Mouse (Mus musculus): ENCODE data around the gene Ppfia1. TPM values are rescaled to one million over a fixed set of nuclear protein-coding genes. Genes with fewer than 3 reads are reported as not detected.

Ppfia1 gene
- polyA plus RNA-seq, 2 experiments, result 13.7 to 15.4 TPM

DNA sequence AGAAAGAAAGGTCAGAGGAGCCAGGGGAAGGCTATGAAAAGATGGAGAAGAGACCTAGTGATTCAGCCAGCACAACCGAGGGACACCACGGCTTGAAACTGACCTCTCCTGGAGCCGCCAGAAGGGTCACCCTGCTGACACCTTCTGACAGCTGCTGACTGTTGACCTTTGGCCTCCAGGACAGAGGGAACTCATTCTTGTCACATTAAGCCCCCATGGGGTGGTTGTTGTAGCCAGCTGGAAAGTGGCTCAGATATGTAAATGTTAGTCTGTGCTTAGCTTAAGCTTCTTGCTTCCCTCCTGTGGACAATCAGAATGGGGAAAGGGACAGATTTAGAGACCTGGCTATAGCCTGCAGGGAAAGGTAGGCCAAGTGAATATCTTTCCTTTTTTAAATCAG is 8.5 kb upstream of the Ppfia1 start:
- H3K36me3 ChIP-seq (replicated peaks; ENCODE audit: control insufficient read depth, insufficient read depth, low read depth), result no peaks in the 10 kb centered on the region
- WGBS (ENCODE audit: insufficient replicate concordance), result 34% methylated on average over 3 of the region's 3 CpGs
- H3K27me3 ChIP-seq (ENCODE audit: control insufficient read depth, insufficient read depth, low read length), result no peaks in the 10 kb centered on the region
- TF ChIP-seq EP300 (IDR thresholded peaks at IDR 0.05; ENCODE audit: low read depth), result no peak
- TF ChIP-seq CTCF (IDR thresholded peaks at IDR 0.05; ENCODE audit: low read depth), result no peak
- ATAC-seq (ENCODE audit: insufficient read depth) (no peak), DNase-seq (ENCODE audit: low read depth in 3 of 3, low spot score in 3 of 3) (no peak)
- H3K27ac ChIP-seq, result no peak overlapping the region
- H3K4me3 ChIP-seq (ENCODE audit: insufficient read depth in 1 of 2, low read depth in 2 of 2, low read length in 2 of 2), result no peak overlapping the region
- no peaks in the 10 kb centered on the region for H3K4me1 ChIP-seq (replicated peaks; ENCODE audit: control insufficient read depth in 2 of 2, insufficient read depth in 2 of 2, low read length in 1 of 2)
- no peaks in the 10 kb centered on the region for H3K9me3 ChIP-seq (ENCODE audit: control insufficient read depth, low read length)
- H3K9ac ChIP-seq (replicated peaks), result no peak overlapping the region
- no peak overlapping the region for H3K4me2 ChIP-seq (ENCODE audit: low read depth)

DNA sequence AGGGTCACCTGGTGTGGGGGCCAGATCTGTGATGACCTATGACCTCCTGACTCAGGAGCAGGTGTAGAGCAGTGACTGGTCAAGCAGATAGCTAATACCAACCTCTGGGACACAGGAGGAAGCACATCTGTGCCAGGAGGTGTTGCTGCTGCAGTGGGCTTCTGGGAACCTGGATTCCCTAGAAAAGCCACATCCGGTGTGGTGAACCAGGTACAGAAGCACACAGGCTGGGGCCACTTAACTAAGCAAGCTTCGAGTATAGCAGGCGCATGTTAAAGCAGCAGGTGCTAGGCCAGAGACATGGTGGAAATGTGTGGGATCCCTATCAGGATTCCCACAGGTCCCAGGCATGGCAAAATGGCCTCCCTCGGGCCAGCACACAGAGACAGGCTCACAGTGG is 7.1 kb upstream of the Ppfia1 start:
- H3K27ac ChIP-seq, result no peak overlapping the region
- no peaks in the 10 kb centered on the region for H3K27me3 ChIP-seq (ENCODE audit: control insufficient read depth, insufficient read depth, low read length)
- no peak overlapping the region for H3K4me3 ChIP-seq (ENCODE audit: insufficient read depth in 1 of 2, low read depth in 2 of 2, low read length in 2 of 2)
- no peaks in the 10 kb centered on the region for H3K9me3 ChIP-seq (ENCODE audit: control insufficient read depth, low read length)
- no peak for DNase-seq (ENCODE audit: low read depth in 3 of 3, low spot score in 3 of 3)
- no peak overlapping the region for H3K9ac ChIP-seq (replicated peaks)
- 61% methylated on average over 4 of the region's 4 CpGs for WGBS (ENCODE audit: insufficient replicate concordance)
- no peak for ATAC-seq (ENCODE audit: insufficient read depth)
- no peaks in the 10 kb centered on the region for H3K4me1 ChIP-seq (replicated peaks; ENCODE audit: control insufficient read depth in 2 of 2, insufficient read depth in 2 of 2, low read length in 1 of 2)
- H3K36me3 ChIP-seq (replicated peaks; ENCODE audit: control insufficient read depth, insufficient read depth, low read depth), result no peaks in the 10 kb centered on the region
- TF ChIP-seq CTCF (IDR thresholded peaks at IDR 0.05; ENCODE audit: low read depth) (no peak), EP300 (IDR thresholded peaks at IDR 0.05; ENCODE audit: low read depth) (no peak)
- no peak overlapping the region for H3K4me2 ChIP-seq (ENCODE audit: low read depth)

DNA sequence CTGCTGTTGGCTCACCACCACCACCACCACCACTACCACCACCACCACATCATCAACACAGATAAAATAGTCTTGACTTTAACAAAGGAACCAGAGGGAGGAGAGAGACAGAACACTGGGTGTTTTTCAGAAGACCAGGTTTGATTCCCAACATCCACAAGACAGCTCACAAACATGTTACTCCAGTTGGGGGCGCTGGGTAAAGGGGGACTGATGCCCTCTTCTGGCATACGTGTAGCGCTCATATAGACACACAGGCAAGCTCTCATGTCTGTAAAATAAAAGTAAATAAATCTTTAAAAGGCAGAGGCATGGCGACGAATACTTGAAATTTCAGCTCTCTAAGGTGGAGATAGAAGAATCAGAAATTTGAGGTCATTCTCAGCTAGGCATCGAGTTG is 5.0 kb upstream of the Ppfia1 start:
- 41% methylated on average over 6 of the region's 6 CpGs for WGBS (ENCODE audit: insufficient replicate concordance)
- DNase-seq (ENCODE audit: low read depth in 3 of 3, low spot score in 3 of 3) (no peak), ATAC-seq (ENCODE audit: insufficient read depth) (no peak)
- H3K4me1 ChIP-seq (replicated peaks; ENCODE audit: control insufficient read depth in 2 of 2, insufficient read depth in 2 of 2, low read length in 1 of 2), result peaks cover 0 to 4% of the 10 kb centered on the region in 2 experiments; a peak in 2 of 4 replicates
- no peaks in the 10 kb centered on the region for H3K27me3 ChIP-seq (ENCODE audit: control insufficient read depth, insufficient read depth, low read length)
- no peaks in the 10 kb centered on the region for H3K36me3 ChIP-seq (replicated peaks; ENCODE audit: control insufficient read depth, insufficient read depth, low read depth)
- H3K9me3 ChIP-seq (ENCODE audit: control insufficient read depth, low read length), result no peaks in the 10 kb centered on the region
- no peak overlapping the region for H3K27ac ChIP-seq
- TF ChIP-seq CTCF (IDR thresholded peaks at IDR 0.05; ENCODE audit: low read depth), result peak; percentile 22; the same call in 1 of the 2 replicates
- no peak for TF ChIP-seq EP300 (IDR thresholded peaks at IDR 0.05; ENCODE audit: low read depth)
- H3K9ac ChIP-seq (replicated peaks), result no peak overlapping the region
- no peak overlapping the region for H3K4me3 ChIP-seq (ENCODE audit: insufficient read depth in 1 of 2, low read depth in 2 of 2, low read length in 2 of 2)
- no peak overlapping the region for H3K4me2 ChIP-seq (ENCODE audit: low read depth)

DNA sequence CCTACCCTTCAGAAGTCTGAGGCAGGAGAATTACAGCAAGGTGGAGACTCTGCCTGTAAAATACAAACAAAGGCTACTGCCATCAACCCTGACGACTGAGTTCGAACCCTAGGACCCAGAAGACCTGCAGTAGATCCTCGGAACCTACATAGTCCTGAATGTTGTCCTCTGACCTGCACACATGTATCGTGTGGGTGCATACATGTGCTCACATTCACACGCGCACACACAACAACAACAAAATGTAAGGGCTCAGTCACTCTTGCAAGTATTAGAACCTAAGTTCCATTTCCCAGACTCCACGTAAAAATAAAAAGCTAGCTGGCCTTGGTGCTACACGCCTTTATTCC is 569 bp upstream of the Ppfia1 start:
- H3K27ac ChIP-seq, result no peak overlapping the region
- peak overlapping the region; percentile 65 for H3K9ac ChIP-seq (replicated peaks)
- H3K4me3 ChIP-seq (ENCODE audit: insufficient read depth in 1 of 2, low read depth in 2 of 2, low read length in 2 of 2), result peak overlapping the region; percentile 83 to 96
- no peaks in the 10 kb centered on the region for H3K9me3 ChIP-seq (ENCODE audit: control insufficient read depth, low read length)
- H3K4me1 ChIP-seq (replicated peaks; ENCODE audit: control insufficient read depth in 2 of 2, insufficient read depth in 2 of 2, low read length in 1 of 2), result peaks cover 21 to 26% of the 10 kb centered on the region in 2 experiments
- TF ChIP-seq EP300 (IDR thresholded peaks at IDR 0.05; ENCODE audit: low read depth) (no peak), CTCF (IDR thresholded peaks at IDR 0.05; ENCODE audit: low read depth) (no peak)
- WGBS (ENCODE audit: insufficient replicate concordance), result 33% methylated on average over 8 of the region's 8 CpGs
- H3K36me3 ChIP-seq (replicated peaks; ENCODE audit: control insufficient read depth, insufficient read depth, low read depth), result peaks cover 12% of the 10 kb centered on the region
- H3K27me3 ChIP-seq (ENCODE audit: control insufficient read depth, insufficient read depth, low read length), result no peaks in the 10 kb centered on the region
- ATAC-seq (ENCODE audit: insufficient read depth) (peak; percentile 12; the same call in 1 of the 2 replicates), DNase-seq (ENCODE audit: low read depth in 3 of 3, low spot score in 3 of 3) (no peak)
- peak overlapping the region; percentile 81 for H3K4me2 ChIP-seq (ENCODE audit: low read depth)

DNA sequence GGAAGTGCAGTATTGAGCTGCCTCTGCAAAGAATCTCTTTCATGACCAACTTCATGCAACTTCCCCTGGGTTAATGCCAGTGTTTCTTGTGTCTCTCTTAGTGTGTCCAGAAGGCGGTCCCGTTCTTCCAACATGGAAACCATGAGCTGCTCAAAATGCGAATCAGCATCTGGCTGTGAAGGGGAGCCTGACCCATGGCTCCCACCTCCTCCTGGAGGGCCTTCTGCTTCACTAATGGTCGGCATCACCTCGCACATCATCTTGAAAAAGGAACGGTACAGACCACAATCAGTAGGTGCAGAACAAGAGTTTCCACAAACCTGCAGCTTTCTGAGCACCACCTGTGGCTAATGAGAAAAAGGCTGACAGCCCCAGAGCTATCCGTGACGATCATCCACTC is 1.3 kb downstream of the Ppfia1 start:
- H3K9ac ChIP-seq (replicated peaks), result peak overlapping the region; percentile 94; the same call in 1 of the 2 replicates
- peak overlapping the region; percentile 84 to 96 for H3K4me3 ChIP-seq (ENCODE audit: insufficient read depth in 1 of 2, low read depth in 2 of 2, low read length in 2 of 2)
- DNase-seq (ENCODE audit: low read depth in 3 of 3, low spot score in 3 of 3), result no peak
- H3K27me3 ChIP-seq (ENCODE audit: control insufficient read depth, insufficient read depth, low read length), result no peaks in the 10 kb centered on the region
- no peak overlapping the region for H3K27ac ChIP-seq
- ATAC-seq (ENCODE audit: insufficient read depth), result no peak
- 80% methylated on average over 8 of the region's 8 CpGs for WGBS (ENCODE audit: insufficient replicate concordance)
- TF ChIP-seq CTCF (IDR thresholded peaks at IDR 0.05; ENCODE audit: low read depth) (no peak), EP300 (IDR thresholded peaks at IDR 0.05; ENCODE audit: low read depth) (no peak)
- H3K4me1 ChIP-seq (replicated peaks; ENCODE audit: control insufficient read depth in 2 of 2, insufficient read depth in 2 of 2, low read length in 1 of 2), result peaks cover 21 to 26% of the 10 kb centered on the region in 2 experiments
- H3K4me2 ChIP-seq (ENCODE audit: low read depth), result peak overlapping the region; percentile 89
- no peaks in the 10 kb centered on the region for H3K9me3 ChIP-seq (ENCODE audit: control insufficient read depth, low read length)
- peaks cover 16% of the 10 kb centered on the region for H3K36me3 ChIP-seq (replicated peaks; ENCODE audit: control insufficient read depth, insufficient read depth, low read depth)
